Mouse (Mus musculus): ENCODE measurements around the gene Rnf157.
A peak's percentile ranks its signal among the peaks of the same experiment; 100 is the strongest.
"Not testable (repeated sequence)": the region's sequence is repeated elsewhere in the genome, so short reads cannot be mapped to it uniquely, and the experiment has no call there.

Gene Rnf157

DNA sequence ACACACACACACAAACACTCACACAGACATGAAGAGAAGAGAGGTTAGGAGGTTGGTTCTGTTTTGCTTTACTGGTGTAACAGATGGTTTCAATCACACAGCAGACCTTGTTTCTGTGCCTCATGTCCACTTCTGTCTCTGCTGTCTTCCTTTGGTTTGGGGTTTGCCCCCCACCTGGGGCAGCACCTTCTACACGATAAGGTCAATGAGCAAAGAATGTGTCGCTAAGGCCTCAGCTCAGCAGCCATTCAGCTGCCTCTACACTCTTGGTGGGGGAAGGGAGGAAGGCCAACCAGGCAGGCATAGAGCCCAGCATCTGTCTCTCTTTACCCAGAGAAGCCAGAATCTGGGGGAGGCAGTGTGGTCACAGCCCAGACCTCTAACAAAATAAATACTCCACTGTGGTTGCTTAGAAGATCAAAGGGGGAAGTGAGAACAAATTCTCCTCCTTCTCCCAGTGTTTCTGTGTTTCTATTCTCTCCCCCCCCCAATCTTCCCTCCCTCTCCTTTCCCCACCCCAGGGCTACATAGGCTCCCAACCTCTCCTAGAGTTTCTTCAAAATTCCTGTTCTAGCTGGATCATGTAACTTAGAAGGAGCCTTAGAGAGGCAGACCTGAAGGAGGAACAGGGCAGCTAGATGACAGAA, 5.5 kb upstream of the Rnf157 start:
- DNase-seq (ENCODE audit: low spot score in 2 of 2), result peak; percentile 61 to 62

DNA sequence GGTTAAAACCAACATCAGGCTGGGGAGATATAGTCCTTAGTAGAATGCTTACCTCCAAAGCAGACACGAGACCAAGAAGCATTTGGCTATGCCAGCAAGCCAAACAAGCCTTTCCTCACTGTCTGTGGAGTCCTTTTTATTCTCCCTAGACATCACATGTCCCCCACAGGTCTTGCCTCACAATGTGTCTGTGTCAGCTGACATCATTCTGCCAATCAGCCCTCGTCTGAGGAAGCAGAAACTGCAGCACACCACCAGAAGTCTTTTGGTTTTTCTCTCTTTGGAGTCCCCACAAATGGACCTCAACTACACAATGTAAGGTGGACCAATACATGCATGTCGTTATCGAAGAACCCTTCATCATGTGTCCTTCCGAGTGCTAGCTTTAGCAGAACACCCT, 4.2 kb upstream of the Rnf157 start:
- no peak for DNase-seq (ENCODE audit: low spot score in 2 of 2)

DNA sequence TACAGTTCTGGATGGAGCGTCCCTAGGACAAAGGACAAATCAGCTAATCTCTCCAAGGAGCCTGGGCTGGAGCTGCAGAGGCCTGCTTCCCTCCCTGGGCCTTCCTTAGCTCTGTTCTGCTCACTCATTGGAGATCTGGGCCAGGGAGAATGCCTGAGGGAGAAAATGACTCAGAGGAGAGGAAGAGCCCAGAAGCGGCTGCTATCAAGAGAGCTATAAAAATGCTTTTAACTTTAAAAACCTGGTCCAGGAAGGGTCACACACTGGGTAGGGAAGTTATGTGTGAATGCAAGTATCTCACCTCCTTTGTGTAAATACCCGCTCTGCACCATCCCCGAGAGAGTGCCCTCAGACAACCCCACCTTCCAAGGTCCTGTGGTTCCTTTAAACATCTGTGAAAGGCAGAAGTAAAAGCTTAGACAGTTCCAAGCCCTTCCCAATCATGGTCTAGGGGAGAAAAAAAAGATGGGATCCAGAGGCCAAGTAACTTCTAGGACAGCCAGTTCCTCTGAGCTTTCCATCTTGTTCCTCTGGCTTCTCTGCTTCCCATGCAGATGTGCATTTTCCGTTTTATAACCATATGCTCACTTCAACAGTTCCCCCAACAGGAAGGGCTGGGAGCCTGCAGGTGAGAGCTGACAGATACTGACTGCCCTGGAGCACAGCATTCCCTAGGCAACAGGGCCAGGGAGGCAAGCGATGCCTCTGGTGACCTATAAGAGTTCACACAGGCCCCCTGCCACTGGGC, 3.5 kb upstream of the Rnf157 start:
- no peak for DNase-seq (ENCODE audit: low spot score in 2 of 2)

DNA sequence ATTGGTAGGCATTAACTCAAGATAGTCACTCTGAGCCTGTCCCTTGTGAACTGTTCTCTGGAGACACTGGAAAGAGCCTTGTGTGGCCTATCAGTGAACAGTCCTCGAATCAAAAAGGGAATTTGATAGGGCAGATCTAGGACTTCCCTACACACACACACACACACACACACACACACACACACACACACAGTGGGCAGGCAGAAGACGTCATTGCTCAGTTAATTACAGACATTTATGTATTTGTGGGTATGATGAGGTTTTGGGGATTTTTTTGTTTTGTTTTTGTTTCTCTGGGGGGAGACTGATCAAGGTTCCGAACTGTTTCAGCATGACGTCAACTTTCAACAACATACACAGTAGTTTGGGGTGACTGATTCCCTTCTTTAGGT, 795 bp upstream of the Rnf157 start:
- DNase-seq (ENCODE audit: low spot score in 2 of 2), result no peak

DNA sequence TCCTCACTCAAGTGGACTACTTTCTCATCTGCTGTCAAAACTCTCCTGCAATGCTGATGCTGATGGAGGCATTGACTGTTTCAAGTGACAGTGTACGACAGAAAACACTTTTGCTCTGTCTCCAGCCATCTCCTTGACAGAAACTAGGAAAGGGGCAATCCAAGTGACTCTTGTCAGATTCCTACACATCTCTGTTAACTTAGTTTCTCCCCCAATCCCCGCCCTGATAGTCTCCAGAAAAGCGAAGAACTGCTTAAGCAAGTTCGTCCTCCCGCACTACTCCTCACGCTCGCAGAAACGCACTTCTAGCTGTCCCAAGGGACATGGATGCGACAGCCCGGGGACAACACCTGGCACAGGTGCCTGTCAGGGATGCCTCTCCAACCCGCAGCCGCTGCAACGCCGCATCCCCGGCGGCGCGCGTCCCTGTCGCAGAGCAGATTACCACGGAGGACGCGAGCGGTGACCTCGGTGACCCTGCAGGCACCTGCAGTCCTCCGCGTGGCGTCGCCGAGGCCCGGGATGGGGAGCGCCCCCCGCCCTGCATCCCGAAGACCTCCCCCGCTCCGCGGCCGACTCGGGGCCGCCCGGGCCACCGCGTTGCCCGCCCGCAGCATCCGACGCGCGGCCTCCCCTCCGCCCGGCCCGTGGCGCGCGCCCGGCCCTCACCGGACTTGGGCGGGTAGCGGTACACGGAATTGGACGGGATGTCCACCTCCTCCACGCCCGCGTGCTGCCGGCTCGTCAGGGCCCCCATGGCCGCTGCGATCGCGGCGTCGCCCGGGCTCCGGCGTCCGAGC, 604 bp downstream of the Rnf157 start:
- DNase-seq (ENCODE audit: low spot score in 2 of 2), result peak; percentile 51

DNA sequence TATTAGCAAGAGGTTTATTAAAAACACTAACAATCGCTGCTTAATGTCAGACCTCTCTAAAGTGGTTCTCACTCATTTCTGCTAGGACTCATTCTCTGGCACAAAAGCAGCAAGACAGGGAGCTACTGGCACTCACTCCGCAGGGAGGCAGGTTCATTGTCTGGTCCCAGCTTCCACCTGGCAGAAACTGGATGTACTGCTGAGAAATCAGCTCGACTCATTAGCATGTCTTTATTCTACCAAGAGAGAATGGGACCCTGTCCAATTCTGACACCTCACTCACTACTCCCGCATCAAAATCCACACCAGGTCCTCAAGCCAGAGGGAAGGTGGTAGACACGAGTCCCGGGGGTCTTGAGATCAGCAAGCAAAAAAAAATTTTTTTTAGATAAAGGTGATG, 1.2 kb downstream of the Rnf157 start:
- no peak for DNase-seq (ENCODE audit: low spot score in 2 of 2)

DNA sequence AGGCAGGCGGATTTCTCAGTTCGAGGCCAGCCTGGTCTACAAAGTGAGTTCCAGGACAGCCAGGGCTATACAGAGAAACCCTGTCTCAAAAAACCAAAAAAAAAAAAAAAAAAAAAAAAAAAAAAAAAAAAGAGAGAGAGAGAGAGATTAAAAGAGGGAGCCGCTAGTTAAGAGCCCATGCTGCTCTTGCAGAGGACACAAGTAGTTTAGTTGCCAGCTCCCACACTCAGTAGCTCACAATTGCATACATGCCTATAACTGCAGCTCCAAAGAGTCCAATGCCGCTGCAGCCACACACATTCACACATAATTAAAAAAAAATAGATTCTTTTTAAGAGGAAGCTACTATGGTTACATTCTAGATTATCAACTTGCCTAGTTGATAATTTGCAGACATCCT, 2.4 kb downstream of the Rnf157 start:
- not testable (repeated sequence) for DNase-seq (ENCODE audit: low spot score in 2 of 2)

DNA sequence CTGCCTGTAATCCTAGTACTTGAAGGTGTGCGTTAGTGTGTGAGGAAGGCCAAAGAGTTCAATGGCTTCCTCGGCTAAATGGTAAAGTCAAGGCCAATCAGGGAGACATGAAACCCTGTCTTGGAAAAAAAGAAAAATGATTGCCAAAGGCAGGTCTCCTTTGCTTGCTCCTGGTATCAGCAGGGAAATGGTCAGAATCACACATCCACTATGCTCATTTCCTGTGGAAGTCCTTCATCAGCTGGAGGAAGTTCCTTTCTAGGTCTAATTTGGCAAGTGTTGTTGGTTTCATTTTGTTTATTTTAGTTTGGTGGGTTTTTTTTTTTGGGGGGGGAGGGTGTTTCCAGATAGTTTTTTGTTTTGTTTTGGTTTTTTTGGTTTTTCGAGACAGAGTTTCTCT, 3.8 kb downstream of the Rnf157 start:
- no peak for DNase-seq (ENCODE audit: low spot score in 2 of 2)

DNA sequence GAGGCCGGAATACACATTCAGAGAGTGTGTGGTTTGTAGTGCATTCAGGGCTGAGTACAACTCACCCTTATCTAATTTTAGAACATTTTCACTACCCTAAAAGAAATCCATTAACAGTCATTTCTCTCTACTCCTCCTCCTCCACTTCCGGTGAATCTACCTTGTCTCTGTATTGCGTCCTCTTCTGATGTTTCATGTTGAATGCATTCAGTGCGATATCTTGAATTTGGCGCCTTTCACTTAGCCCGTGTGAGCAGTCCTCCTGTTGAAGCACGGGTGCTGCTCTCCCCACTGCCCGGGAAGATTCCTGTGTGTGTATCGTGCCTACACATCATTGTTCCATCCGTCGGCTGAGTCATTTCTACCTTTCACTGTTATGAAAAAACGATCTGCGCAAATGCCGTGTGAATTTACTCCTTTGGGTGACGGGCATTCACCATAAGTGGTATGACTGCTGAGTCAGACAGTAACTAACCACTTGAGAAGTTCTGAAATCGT, 6.6 kb downstream of the Rnf157 start:
- DNase-seq (ENCODE audit: low spot score in 2 of 2), result no peak

DNA sequence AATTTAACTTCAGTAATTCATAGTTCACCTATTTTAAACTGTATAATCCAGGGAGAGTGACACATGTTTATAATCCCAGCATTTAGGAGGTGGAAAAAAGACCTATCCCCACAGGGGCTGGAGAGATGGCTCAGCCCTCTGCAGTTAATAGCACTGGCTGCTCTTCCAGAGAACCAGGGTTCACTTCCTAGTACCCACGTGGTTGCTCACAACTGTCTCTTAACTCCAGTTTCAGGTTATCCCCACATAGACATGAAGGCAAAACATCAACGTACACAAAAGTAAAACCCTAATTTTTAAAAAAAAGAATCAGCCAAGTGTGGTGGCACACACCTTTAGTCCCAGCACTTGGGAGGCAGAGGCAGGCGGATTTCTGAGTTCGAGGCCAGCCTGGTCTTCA, 7.2 kb downstream of the Rnf157 start:
- DNase-seq (ENCODE audit: low spot score in 2 of 2), result no peak

DNA sequence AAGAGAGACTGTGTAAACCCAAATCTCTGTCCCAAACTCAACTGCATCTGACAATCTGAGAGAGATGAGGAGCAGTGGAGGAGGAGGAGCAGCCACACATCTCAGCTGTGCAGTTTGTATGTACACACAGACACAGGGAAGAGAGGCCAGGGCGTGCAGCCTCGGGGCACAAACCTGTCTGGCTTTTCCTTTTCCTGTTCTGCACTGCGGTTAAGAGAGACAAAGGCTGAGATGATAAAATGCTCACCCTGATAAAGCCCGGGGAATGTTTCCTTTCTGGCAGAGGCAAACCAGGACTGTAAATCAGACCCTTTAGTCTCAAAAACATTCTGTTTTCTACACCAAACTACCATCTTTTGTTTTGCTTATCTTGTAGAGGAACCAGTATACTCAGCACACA, 12.3 kb downstream of the Rnf157 start:
- no peak for DNase-seq (ENCODE audit: low spot score in 2 of 2)

DNA sequence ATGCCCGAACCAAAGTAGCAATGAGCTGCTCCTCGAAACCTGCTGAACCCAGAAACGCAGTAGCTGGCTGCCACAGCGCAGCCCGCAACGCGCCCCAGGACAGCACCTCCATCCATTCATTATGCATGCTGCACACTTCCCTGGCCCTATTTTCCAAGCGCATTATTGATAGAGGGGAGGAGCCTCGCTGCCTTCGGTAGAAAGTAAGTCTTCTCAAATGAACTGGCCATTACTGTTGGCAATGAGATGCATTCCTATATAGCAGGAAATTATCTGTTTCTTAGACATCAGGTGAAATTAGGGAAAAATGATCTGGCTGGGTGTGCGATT, 14.5 kb downstream of the Rnf157 start:
- DNase-seq (ENCODE audit: low spot score in 2 of 2), result no peak

DNA sequence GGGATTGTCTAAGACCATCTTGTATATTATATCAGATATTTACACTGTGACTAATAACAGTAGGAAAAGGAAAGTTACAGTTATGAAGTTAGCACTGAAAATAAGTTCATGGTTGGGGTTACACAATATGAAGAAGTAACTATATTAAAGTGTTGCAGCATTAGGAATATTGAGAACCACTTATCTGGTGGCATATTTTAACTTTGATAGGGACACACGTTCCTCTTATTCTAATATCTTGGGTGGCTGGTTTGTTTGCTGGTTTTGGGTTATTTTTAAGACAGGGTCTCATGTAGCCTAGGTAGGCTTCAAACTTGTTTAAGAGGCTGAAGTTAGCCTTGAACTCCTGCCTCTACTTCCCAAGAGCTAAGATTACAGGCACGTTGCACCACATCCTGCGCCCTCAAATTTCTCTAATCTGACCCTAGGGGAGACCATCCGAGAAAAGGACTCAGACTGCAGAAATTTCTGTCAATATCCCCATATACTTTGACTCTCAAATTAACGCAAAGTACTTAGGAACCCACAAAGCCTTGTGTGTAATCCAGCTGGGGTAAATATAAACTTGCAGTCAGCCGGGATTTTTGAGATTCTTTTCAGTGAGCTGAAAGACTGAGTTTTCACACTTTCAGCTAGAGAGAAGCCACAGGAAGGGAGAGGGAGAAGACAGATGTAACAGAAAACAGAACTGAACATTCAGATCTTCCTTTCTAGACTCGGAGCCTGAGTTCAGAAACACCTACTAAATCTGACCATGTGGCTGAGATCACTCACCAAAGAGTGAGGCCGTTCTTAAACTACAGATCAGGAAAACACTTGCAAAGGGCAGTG, 15.1 kb downstream of the Rnf157 start:
- DNase-seq (ENCODE audit: low spot score in 2 of 2), result no peak

DNA sequence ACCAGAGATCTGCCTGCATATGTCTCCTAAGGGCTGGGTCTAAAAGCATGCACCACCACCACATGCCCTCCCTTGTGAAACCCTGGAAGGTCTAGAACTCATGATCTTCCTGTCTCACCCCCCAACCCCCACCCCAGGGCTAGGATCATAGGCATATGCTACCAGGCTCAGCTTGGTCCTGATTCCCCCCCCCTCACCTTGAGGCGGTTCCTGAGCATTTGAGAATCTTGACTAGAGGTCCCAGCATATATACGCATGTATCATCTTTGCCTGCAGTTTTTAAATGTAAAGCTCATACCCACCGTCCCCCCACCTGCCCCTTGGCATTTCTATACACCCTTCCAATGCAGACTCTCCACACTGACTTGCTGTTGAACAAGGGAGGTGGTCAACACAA, 15.9 kb downstream of the Rnf157 start:
- DNase-seq (ENCODE audit: low spot score in 2 of 2), result no peak

DNA sequence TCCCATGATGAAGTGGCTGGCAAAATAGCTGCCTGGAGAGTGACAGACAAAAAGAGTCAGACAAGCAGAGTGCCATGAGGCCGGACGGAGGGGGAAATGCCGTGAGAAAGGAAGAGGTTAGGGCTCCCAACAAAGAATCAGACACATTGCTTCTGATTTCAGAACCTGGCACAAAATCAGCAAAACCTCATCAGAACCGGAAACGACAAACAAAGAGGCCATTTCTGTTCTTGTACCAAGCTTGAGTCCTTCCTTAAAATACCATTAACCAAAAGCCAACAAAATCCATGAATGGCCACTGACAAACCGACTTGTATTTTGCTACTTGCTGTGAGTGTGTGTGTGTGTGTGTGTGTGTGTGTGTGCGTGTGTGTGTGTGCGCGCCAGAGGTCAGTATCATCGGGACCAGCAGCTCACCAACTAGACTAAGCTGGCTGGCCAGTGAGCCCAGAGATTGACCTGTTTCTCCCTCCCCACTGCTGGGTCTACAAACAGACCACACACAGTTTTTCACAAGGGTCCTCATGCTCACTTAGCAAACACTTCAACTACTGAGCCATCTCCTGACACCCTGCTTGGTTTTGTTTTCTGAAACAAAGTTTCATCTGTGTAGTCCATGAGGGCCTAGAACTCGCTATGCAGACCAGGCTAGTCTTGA, 16.4 kb downstream of the Rnf157 start:
- no peak for DNase-seq (ENCODE audit: low spot score in 2 of 2)

DNA sequence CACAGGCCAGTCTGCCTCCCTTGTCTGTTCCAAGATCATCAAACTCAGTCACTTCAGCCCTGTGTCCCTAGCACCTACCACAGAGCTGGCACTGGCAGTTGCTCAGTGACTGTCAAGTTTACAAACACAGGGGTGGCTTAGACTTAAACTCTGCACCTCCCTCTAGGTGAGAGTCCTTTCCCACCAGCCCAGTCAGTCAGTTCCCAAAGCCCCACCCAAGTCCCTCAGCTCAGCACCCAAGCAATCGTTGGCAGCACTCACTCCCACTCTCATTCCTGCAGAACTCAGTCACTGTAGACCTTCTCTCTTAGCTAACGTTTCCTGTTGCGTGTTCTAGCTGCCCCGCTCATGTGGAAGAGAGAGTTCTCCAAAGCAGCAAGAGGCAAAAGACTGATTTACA, 18.1 kb downstream of the Rnf157 start:
- no peak for DNase-seq (ENCODE audit: low spot score in 2 of 2)

DNA sequence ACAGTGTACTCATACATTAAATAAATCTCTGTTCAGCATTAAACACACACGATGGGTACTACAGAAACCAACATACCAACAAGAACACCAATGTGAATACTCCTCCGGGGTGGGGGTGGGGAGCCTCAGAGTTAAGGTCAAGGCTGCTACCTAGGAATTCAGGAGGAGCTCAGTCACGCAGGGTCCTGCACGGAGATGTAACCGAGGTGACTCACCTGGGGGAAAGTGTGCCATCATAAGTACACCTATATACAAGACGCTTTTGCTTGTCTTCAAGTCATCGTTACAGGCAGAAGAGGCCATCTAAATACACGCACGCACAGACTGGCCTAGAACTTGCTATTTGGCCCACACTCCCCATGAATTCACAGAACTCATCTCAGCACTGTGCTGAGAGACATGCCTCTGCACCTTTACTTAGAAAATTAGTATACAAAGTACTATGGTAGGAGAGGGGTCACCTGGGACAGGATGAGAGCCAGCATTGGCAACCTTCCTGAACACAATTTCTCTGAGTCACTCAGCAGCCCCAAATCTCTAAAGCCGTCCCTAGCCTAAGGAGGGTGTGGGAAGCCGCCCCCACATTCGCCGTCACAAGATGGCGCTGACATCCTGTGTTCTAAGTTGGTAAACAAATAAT, 23.9 kb downstream of the Rnf157 start:
- DNase-seq (ENCODE audit: low spot score in 2 of 2), result no peak

DNA sequence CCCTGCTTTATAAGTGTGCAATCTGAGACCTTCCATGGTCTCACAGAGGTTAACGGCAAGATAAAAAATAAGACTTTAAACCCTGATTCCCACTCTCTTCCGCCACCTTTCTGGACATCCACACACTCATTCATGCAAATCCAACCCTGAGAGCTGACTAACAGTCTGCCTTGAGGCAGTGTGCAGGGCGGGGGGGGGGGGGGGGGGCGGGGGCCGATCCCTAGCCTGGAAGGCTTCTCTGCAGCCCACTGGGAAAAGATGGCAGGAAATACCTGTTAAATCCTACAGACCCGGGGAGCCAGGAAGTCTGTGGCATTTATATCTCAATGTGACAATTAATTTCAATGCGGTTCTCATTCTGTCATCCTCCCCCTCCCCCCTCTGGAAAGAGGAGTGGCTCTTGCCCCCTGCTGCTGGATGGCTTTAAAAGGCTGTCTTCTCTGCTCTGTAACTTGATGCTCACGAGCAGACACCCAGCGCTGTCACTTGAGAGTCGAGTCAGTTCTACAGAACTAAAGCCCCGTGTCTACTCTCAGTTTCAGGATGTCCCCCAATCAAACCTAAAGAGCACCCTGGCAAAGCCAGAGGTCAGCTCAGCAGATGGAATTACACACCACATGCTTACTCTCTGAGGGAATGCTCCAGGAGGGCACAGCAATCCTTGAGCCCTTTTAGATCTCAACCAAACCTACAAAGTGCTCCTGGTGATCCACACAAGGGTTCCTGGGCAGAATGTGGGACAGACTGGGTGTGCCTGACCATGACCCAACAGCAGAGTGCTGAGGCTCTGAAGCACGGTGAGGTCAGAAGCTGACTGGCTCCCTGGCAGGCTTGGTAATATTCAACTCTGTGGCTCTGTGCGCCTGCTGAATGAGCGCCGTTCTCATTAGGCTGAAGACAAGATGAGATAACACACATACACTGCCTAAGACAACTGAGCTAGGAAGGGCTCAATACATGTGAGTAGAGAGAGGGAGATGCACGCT, 25.5 kb downstream of the Rnf157 start:
- DNase-seq (ENCODE audit: low spot score in 2 of 2), result no peak

DNA sequence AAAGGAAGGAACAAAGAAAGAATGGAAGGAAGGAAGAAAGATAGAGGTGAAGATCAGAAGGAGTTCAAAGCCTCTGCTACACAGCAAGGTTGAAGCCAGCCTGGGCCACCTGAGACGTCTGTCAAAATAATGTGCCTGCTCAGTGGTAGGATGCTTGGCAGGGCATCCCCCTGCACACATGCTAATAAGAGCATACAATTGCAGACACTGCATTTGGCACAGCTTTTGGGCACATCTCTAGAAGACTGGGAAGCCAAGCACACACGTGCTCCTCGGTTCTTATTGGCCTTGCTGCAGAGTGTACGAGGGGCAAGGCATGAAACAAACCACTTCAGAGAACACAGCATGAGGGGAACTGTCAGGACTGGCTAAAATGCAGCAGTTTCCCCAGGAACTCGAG, 26.8 kb downstream of the Rnf157 start:
- no peak for DNase-seq (ENCODE audit: low spot score in 2 of 2)

DNA sequence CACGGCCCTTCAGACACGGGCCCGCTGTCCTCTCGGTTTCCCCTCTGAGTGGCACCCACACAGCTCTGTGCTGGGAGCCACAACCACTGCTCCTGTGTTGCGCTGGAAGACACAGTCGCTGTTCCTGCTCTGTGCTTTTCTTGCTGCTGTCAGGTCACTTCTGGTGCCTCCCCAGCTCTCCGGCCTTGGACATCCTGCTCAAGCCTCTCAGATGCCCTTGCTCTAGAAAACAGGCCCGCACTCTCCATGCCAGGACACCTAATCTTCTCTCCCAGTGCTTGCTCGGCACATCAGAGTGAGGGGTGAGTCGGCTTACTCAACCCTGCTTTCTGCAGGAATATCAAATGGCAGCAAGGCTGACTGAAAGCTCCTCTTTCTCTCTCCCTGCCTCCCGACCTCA, 28.7 kb downstream of the Rnf157 start:
- DNase-seq (ENCODE audit: low spot score in 2 of 2), result no peak

Measured in right cerebral cortex, postnatal 10 days (tissue).